Mouse (Mus musculus) adrenal gland, postnatal 25 days (tissue): Measurements from ENCODE around the gene Cldnd2. TPM values are rescaled to one million over a fixed set of nuclear protein-coding genes. Genes with fewer than 3 reads are reported as not detected.
A peak's percentile ranks its signal among the peaks of the same experiment; 100 is the strongest.
"Not testable (repeated sequence)": the region's sequence is repeated elsewhere in the genome, so short reads cannot be mapped to it uniquely, and the experiment has no call there.

Source experiments
- DNase-seq: peaks from one replicate; pipeline ENCODE4 v3.0.0; 2021; ENCODE audit warnings: mixed read lengths
- long read RNA-seq: library from polyadenylated mRNA; stranded (forward); transcript quantifications from one replicate; pipeline ENCODE4 v2.0.0, GENCODE M21; 2021
- total RNA-seq: library from RNA; stranded (reverse); gene quantifications from 2 replicates; pipeline ENCODE4 v1.2.3, GENCODE M21; 2021

The Cldnd2 gene
- not detected in 2 replicates for total RNA-seq
- long read RNA-seq: 0 reads

GRCm38 (mm10) chr7:43440482-43440881 is at the start of gene Cldnd2:
TSS of gene Cldnd2 (plus strand) at chr7:43440782.
- DNase-seq: no peak

GRCm38 (mm10) chr7:43392349-43393121 is 48.0 kb upstream of the Cldnd2 start:
- no peak for DNase-seq

- no peak for DNase-seq
These were observed 41.1 kb upstream of the Cldnd2 start for GRCm38 (mm10) chr7:43399501-43399900.

- DNase-seq: no peak
These were observed 37.9 kb upstream of the Cldnd2 start for GRCm38 (mm10) chr7:43402718-43403117.

GRCm38 (mm10) chr7:43407573-43407972 is 33.0 kb upstream of the Cldnd2 start:
- no peak for DNase-seq

GRCm38 (mm10) chr7:43408131-43408553 is 32.4 kb upstream of the Cldnd2 start, which contains the start of gene Siglecg:
TSS of gene Siglecg (plus strand) at chr7:43408204.
- DNase-seq: no peak

- DNase-seq: no peak
These were observed 31.5 kb upstream of the Cldnd2 start for GRCm38 (mm10) chr7:43409084-43409483.

- DNase-seq: not testable (repeated sequence)
These were observed 28.9 kb upstream of the Cldnd2 start for GRCm38 (mm10) chr7:43411724-43412123.

GRCm38 (mm10) chr7:43417298-43417697 is 23.3 kb upstream of the Cldnd2 start:
- no peak for DNase-seq

GRCm38 (mm10) chr7:43422995-43423617 is 17.5 kb upstream of the Cldnd2 start:
- DNase-seq: peak; percentile 88

- no peak for DNase-seq
These were observed 16.5 kb upstream of the Cldnd2 start for GRCm38 (mm10) chr7:43423991-43424625.

- no peak for DNase-seq
These were observed 13.2 kb upstream of the Cldnd2 start, which contains the start of gene Lim2 for GRCm38 (mm10) chr7:43427406-43427805. TSS of gene Lim2 (plus strand) at chr7:43427670.

GRCm38 (mm10) chr7:43429500-43429899 is 11.1 kb upstream of the Cldnd2 start:
- DNase-seq: no peak

- DNase-seq: no peak
These were observed 7.7 kb upstream of the Cldnd2 start for GRCm38 (mm10) chr7:43432891-43433290.

GRCm38 (mm10) chr7:43434676-43435075 is 5.9 kb upstream of the Cldnd2 start:
- no peak for DNase-seq

- no peak for DNase-seq
These were observed 4.0 kb upstream of the Cldnd2 start, which contains the start of gene Nkg7 for GRCm38 (mm10) chr7:43436341-43437255. TSS of gene Nkg7 (plus strand) at chr7:43437073.

- no peak for DNase-seq
These were observed 2.0 kb upstream of the Cldnd2 start for GRCm38 (mm10) chr7:43438611-43439010.

- no peak for DNase-seq
These were observed 489 bp downstream of the Cldnd2 start for GRCm38 (mm10) chr7:43441071-43441470.

GRCm38 (mm10) chr7:43442684-43443083 is 2.1 kb downstream of the Cldnd2 start:
- DNase-seq: no peak

- DNase-seq: peak; percentile 83
These were observed 2.7 kb downstream of the Cldnd2 start for GRCm38 (mm10) chr7:43443126-43443916.

GRCm38 (mm10) chr7:43443917-43444293 is 3.3 kb downstream of the Cldnd2 start, which contains the start of the genes Etfb and Gm45233:
TSS of gene Etfb (plus strand) at chr7:43444083.
TSS of gene Gm45233 (plus strand) at chr7:43444128.
- peak; percentile 93 for DNase-seq
